Mouse (Mus musculus) 3T3-L1 (cell line): ENCODE measurements around the gene Abl2.
A peak's percentile ranks its signal among the peaks of the same experiment; 100 is the strongest.

Experiments
- DNase-seq: peaks from one replicate; pipeline ENCODE4 v3.0.0-alpha.2; 2015; ENCODE audit warnings: low read depth, low spot score

The Abl2 gene

DNA sequence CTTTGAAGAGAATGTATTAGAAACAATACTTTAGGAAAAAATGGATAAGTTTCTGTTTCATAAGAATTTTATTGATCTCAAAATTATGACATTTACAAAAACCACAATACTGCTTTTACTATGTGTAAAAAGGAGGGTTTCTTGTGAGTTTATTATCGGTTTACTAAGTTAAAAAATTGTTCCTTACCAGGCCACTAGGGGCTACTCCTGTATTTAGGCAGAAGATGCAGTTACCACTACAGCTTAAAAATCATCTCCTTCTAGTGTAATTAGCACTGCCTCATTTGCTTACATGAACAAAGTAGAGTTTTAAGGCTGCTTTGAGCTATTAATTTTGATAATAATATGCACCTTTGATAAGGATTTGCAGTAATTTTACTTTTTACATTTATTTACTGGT, 25.6 kb downstream of the Abl2 start:
- DNase-seq, result peak; percentile 56

DNA sequence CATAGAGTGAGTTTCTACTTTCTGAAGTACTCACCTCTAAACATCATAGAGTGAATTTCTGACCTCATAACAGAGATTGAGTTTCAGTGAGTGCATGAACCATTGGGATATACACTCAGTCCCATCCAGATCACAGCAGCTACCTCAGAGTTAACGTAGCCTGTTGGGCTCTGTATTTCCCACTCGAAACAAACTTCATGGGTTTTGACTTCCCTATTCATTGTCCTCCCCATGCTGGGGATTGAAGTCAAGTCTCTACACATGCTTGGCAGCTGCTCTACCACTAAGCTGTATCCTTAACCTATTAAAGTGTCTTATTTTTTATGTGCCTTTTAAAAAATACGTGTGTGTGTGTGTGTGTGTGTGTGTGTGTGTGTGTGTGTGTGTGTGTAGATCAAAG, 26.9 kb downstream of the Abl2 start:
- no peak for DNase-seq

DNA sequence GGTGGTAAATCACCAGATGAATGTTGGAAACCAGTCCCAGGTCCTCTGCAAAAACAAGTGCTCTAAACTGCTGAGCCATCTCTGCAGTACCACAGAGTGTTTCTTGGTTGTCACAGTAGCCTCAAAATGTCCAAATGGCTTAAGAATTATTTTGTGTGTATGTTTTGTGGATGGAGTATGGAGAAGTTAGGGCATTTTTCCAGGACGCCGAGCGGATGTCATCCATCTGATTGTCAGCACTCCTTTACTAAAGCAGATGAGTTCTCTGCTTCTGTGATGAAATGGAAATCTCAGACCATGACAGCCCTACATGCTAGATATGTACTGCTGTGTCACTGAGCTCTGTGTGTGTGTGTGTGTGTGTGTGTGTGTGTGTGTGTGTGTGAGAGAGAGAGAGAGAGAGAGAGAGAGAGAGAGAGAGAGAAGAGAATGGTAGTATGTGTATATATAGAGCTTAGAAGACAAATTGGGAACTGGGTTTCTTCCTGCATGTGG, 31.3 kb downstream of the Abl2 start:
- peak; percentile 38 for DNase-seq

DNA sequence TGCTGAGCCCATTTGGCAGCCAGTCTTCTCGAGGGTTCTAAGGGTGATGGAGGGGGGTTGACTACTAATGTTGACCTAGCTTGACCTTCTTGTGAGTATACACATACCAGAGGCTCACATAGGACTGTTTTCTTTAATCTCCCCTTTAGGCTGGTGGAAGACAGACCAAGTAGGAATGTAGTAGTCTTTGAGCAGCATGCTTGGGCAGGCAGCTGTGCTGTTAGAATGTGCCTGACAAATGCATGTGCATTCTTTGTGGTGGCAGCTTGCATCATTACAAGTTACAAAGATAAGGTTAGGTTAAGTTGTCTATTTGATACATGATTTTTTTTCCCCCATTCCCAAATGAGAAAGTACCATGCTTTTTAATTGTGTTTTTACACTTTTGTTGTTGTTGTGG, 31.8 kb downstream of the Abl2 start:
- peak; percentile 56 for DNase-seq

DNA sequence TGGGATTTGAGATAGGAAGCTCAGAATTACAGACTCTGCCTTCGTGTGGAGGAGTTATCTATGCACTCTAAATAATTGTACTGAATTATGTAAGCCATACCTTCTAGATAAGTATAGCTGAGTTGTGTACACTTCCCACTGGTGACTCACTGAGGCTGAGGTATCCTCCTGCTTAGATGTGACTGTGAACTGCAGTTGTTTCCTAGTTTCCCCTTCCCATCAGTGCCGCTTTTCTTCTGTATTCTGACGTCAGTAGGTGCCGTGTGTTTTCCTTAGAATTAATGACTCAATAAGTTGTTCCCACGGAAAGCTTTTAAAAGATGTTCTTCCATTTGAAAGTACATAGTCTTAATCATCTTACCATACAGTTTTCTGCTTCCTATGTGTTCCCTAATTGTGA, 34.7 kb downstream of the Abl2 start:
- no peak for DNase-seq

DNA sequence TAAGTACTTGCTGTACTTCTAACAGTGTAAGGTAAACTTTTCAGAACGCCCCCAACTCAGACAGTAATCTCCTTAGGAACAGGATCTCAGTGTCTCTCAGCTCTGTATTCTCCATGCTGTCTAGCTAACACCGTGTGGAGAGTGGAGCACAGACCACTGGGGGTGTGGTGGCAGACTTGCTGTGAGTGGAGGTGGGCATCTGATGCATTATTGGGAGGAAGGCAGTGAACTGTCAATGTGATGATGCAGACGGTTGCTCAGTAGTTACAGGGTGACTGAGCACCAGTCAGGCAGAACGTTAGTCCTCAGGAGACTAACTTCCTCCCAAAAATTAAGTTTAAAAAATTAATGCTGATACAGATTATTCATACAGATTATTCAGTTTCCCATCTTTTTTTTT, 38.5 kb downstream of the Abl2 start:
- DNase-seq, result no peak

DNA sequence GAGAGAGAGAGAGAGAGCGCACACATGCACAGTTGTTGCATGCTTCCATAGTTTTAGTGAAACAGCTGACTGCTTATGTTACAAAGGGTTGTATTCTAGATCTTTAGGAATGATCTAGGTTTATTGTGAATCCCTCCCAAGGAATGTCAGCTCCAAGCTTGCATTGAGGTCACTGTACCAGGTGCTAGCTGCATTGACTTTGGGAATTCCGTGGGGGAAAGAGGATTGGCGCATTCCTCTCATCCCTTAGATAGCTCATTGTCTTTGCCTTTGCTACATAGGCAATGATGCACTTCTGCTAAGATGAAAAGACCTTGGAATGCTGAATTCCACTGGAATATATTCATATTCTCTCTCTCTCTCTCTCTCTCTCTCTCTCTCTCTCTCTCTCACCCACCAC, 44.0 kb downstream of the Abl2 start:
- no peak for DNase-seq

DNA sequence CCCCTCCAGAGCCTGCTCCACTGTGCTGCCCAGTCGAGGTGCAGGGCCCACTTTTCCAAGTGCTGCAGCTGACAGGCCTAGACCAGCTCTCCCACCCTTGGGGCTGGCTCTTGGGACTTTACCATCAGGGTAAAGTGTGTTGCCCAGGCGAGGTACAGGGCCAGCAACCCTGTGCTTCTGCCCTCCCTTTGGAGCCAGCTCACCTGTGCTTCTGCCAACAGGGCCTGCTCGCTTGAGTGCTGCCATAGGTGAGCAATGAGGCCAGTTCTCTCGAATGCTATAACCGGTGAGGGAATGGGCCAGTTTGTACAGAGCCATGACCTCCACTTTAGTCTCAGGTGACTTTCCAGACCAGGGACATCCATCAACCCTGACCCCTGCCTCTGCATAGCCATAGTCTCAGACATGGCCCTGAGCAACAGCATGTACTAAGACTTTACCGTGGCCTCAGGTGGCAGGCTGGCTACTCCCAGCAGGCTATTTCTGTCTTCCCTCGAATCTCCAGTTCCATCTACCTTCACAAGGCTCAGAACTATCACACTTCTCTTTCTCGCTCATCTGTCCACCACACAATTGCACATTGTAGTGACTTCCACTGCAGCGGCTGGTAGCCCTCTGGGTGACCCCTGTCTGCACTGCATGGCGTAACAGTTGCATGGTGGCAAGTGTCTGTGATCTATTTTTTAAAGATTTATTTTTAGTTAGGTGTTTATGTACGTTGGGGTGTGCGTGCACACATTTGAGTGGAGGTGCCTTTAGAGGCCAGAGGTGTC, 46.7 kb downstream of the Abl2 start:
- DNase-seq, result no peak

DNA sequence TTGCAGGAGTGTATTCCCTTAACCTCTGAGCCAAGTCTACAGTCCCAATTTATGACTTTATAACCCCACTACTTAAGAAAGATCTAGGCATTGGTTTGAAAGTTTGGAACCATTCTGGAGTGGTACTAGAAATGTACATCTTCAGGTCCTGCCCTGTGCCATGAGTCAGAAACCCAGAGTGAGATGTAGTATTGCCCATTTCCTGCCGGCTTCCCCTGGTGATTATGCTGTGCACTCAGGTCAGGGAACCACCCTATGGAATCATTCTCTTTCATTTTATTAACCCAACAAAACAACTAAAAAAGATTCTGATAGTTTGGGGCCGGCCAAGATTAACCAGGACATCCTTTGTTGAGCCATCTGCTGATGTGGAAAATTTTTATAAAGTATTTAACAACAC, 47.4 kb downstream of the Abl2 start:
- DNase-seq, result no peak

DNA sequence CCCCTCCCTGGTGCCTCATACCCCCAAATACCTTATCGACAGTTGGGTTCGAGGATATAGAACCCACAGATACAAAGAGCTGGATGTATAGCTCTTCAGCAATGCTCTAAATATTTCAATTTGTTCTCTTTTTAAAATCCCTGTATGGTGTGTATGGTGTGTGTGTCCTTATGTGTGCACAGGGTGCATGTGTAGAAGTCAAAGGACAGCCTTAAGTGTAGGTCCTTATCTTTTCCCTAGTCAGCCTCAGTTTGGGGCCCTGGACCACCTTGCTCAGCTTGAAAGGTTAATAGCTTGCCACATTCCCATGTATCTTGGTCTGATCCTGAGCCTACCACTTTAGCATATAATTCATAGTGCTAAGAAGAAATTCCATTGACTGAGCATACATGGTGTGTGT, 49.9 kb downstream of the Abl2 start:
- DNase-seq, result no peak

DNA sequence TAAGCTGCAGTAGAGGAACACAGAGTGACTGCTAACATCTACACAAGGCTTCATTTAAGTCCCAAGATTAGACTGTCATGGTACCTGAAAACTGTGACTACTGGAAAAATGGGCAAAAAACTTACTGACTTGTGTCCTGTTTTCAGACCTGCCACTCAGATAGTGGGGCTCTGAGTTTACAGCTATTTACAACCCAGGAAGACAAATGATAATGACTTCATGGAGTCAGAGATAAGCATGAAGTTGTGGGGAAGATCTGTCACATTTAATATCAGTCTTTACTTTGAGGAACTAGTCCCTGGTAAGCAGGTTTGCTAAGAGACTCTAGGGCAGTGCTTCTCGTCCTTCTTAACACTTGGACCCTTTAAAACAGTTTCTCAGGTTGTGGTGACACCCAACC, 51.7 kb downstream of the Abl2 start:
- no peak for DNase-seq

DNA sequence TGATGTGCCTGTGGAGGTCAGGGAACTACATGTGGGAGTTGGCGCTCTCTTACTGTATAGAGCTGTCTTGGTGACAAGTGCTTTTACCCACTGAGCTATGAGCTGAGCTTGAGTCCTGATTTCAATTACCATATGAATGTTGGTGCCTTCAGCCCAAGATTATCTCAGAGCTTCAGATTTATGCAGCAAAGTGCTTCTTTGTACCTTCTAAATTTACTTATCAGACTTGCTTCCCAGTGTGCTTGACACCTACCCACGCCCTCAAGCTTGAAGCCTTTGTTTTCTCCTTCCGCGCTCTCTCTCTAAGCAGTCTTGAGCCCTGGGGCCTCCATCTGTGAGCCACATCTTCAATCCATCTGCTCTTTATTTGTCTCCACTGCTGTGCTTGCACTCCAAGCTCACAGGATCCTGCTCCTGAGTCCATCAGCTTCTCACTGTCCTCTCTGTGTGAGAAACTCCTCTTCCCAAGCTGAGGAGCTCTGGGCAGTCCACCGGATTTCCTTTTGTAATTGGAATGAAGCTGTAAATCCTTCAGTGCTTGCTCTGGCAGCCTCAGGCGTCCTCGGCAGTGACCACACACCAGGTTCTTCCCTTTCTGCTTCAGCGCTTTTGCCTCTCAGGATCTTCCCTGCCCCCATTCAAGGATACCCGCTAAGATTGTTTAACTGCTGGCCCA, 55.4 kb downstream of the Abl2 start:
- peak; percentile 54 for DNase-seq

DNA sequence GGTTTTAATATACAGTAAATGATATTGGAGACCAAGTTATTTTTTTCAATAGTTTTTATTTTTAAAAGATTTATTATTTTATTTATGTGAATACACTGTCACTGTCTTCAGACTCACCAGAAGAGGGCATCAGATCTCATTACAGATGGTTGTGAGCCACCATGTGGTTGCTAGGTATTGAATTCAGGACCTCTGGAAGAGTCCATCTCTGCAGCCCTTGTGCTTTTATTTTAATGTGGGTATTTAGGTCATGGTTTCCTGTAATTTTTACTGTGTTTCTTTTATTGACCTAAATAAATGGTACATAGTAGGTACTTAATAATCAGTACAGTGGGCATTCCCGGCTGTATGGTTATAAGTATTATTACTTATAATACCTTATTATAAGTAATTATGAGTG, 56.1 kb downstream of the Abl2 start:
- peak; percentile 65 for DNase-seq

DNA sequence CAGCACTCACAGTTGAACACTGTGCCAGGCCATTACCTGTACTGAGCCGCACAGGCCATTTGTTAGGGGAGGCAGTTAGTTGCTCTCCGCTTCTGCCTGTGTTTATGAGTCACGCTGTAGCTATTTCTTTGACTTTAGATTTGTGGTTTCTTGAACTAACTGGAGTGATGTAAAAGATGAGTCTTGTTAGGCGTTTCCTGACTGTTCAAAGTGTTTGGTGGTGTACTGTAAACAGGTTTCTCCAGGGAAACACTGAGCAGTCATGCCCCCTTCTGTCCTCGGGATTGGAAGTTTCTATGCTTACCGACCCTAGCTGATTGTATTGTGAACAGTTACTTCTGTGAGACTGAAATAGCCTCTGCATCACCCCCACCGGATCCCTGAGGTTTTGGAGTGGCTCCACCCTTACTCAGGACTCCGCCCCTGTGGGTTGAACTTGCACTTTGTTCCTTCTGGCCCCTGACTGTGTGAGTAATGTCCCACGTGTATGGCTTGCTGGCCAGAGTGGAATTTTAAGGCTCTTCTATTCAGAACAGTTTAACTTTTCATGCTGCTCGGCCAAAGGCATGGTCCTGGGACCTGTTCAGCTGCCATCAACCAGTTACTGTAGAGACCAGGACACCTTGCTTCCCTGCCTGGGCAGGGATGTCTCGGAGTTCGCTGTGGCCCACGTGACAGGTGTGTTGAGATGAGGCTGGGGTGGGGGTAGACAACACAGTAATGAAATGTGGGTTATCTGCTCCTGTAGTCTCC, 57.0 kb downstream of the Abl2 start:
- DNase-seq, result peak; percentile 96

DNA sequence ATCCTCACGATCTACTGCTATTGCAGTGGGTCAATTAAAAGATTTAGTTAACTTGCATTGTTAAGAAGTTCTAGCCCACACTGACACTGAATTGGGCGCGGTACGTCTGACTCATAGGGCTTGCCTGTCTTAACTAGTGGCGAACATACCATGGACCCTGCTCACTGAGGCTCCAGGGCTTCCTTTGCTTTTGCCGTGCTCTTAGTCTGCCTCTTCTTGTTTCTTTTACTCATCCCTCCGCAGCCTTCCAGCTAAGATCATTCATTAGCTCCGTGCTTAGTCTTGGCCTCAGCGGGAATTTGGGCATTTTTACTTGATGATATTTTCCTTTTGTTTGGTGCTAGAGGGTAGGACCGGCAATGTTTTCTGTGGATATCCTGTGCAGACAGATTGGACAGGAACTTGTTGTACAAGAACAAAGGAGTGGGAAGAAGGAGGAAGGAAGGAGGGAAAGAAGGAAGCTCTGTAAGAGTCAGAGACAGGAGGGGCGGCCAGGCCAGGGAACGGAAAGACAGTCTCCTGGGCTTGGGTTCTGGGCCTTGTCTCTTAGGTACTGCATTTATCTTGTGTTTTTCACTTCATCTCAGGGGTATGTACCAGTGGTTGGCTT, 58.5 kb downstream of the Abl2 start:
- DNase-seq, result peak; percentile 88

DNA sequence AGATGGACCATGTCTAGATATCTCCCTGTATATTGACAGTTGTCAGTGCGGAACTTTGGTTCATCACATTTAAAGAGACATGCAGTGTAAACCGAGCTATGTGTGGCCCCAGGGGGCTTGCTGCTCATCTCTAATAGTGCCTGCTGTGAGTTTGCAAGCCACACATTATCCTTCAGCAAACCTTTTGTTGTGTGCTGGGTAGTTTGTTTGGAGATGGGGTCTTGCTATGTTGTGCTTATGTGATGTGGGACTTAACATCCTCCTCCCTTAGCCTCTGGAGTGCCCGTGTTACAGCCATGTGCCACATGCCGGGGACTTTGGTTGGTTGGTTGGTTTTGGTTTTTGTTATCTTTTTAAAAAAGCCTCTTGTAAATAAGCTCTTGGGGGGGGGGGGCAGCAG, 59.2 kb downstream of the Abl2 start:
- no peak for DNase-seq

DNA sequence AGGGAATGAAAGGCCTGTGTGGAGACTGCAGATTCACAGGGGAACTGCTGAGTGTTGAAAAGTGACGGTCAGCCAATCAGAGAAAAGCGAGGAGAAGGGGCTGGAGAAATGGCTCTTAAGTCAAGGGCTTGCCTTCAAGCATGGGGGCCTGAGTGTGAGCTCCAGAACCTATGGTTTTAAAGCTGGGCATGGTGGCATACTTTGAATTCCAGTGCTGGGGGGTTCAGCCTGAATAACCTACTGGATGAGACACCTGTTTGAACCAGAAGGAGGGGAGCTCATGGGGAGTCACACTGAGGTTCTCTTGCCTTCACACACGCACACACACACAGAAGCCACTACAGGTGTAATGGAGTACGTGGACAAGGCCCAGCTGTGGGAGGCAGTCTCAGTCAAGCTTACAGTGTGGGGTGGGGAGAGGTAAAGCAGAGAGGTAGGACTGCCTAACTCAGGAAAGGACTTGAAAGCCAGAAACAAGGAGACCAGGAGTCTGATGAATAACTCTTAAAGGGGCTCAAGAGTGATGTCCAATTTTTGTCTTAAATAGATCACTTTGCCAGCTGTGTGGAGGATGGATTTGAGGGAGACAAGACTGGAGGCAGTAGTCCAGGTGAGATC, 61.8 kb downstream of the Abl2 start:
- DNase-seq, result no peak

DNA sequence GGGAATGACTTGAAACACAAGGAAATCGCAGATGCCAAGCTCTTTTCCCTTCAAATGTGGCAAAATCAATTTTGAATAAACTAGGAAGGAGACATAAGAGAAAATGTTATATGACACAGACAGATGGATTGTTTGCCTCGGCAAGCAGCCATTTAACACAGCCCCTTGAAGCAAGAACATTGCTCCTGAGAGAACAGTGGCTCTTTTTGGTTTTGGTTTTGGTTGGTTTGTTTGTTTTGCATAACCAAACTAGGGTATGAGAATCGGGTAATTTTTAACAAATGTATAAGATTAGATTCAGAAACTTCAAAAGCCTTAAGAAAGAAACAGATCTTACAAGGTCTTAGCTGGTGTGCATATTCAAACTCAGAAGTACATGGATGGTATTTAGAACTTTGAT, 62.4 kb downstream of the Abl2 start:
- DNase-seq, result no peak

DNA sequence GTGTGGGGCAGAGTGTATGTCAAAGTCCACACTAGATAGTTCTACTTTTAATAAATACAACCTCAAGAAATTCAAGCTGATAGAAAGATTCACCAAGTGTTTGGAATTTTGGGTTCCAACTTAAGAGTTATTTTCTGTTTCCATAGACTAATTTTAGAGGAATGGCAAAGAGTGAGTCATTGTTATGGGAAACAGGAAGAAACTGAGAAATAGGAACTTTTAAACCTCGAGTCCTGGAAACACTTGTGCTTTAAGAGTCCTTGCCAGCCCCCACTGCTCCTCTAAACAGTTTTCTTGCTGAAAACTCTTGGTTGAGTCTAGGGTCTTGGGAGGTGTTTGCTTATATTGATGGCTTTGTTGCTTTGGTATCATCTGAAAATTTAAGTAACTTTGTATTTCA, 65.6 kb downstream of the Abl2 start:
- DNase-seq, result peak; percentile 47

DNA sequence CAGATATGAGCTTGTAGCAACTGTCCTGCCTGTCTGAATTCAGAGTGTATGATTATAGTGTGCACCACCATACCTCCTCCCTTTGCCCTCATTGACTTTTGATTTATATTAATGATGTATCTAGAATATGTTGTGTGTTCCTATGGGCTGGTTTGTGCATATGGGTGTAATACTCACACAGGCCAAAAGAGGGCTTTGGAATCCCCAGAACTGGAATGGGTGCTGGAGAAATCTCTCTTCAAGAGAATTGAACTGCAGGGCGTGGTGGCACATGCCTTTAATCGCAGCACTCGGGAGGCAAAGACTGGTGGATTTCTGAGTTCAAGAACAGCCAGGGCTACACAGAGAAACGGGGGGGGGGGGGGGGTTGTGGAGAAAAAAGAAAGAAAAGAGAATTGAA, 68.1 kb downstream of the Abl2 start:
- peak; percentile 60 for DNase-seq

DNA sequence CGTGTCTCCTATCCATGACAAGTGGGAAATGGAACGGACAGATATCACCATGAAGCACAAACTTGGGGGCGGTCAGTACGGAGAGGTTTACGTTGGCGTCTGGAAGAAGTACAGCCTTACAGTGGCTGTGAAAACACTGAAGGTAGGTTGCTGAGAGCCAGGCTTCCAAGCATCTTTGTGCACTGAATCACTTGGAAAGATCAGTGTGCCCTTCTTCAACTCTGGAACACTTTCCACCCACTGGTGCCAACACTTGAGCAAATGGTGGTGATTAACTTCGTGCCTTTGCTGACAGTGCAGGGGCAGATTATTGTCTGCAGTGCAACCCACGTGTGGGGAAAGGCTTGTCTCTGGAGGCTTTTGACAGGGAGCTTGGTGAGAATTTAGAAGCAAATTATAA, 71.4 kb downstream of the Abl2 start:
- DNase-seq, result no peak

DNA sequence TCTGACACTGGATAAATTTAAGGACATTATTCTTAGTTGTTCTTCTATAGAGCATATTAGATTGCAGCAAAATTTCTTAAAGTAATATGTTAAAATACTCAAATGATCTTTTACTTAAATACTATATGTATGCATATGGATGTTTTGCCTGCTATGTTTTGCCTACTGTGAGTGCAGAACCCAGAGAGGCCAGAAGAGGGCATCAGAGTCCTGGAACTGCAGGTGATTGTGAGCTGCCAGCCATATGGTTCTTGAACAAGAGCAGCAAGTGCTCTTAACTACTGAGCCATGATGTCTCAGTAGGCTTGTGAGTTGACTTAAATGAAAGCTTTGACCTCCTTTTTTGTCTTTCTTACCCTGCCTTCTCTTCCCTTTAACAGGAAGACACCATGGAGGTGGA, 72.4 kb downstream of the Abl2 start:
- peak; percentile 62 for DNase-seq
